Mouse (Mus musculus): ENCODE measurements at regions not wholly inside any gene's neighbourhood (a gene's known extent, or its start where the extent isn't known, plus 50 kb on each side); places are given as distances from the start of the nearest gene placed in this dataset.

DNA sequence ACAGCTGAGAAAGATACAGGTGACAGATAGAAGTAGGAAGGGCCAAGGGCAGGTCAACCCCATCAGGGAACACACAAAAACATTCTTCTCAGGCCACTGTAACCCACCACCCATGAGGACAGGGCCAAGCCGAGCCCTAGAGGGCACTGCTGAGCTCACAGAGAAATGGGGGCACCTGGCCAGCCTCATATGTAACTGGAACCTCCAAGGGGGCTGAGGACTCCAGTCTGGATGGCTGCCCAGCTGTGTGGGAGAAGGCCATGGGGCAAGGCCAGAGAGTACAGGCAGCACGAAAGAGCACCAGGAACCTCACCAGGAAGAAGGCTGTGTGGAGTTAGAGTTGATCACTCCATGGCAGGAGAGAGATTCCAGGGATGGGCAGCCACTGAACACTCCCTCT, 64.6 kb upstream of the Zdhhc25 start:
- TF ChIP-seq POLR2A (IDR thresholded peaks at IDR 0.05; ENCODE audit: low read depth, low read length) (no peak), CTCF (IDR thresholded peaks at IDR 0.05; ENCODE audit: extremely low read depth, insufficient read length, insufficient replicate concordance, low read depth, low read length) (no peak)

Measured in small intestine, adult 2 months (tissue).